Mouse (Mus musculus): ENCODE results near the gene Smyd3.

The Smyd3 gene

GRCm38 (mm10) chr1:179289744-179290143 is 228.1 kb downstream of the Smyd3 start:
- DNase-seq (ENCODE audit: low spot score) = no peak

- DNase-seq (ENCODE audit: low spot score) = no peak
These were observed 231.1 kb downstream of the Smyd3 start for GRCm38 (mm10) chr1:179286748-179287147.

- no peak for DNase-seq (ENCODE audit: low spot score)
These were observed 235.0 kb downstream of the Smyd3 start for GRCm38 (mm10) chr1:179282821-179283220.

- DNase-seq (ENCODE audit: low spot score) = peak; percentile 15
These were observed 236.3 kb downstream of the Smyd3 start for GRCm38 (mm10) chr1:179281401-179282121.

GRCm38 (mm10) chr1:179279116-179279515 is 238.7 kb downstream of the Smyd3 start:
- DNase-seq (ENCODE audit: low spot score) = no peak

GRCm38 (mm10) chr1:179277346-179277745 is 240.5 kb downstream of the Smyd3 start:
- no peak for DNase-seq (ENCODE audit: low spot score)

GRCm38 (mm10) chr1:179276866-179277265 is 241.0 kb downstream of the Smyd3 start:
- DNase-seq (ENCODE audit: low spot score) = no peak

GRCm38 (mm10) chr1:179272926-179273325 is 244.9 kb downstream of the Smyd3 start:
- DNase-seq (ENCODE audit: low spot score) = no peak

- DNase-seq (ENCODE audit: low spot score) = no peak
These were observed 245.5 kb downstream of the Smyd3 start for GRCm38 (mm10) chr1:179272351-179272750.

GRCm38 (mm10) chr1:179266936-179267335 is 250.9 kb downstream of the Smyd3 start:
- no peak for DNase-seq (ENCODE audit: low spot score)

- no peak for DNase-seq (ENCODE audit: low spot score)
These were observed 256.3 kb downstream of the Smyd3 start for GRCm38 (mm10) chr1:179261496-179261966.

GRCm38 (mm10) chr1:179255826-179256512 is 261.9 kb downstream of the Smyd3 start:
- no peak for DNase-seq (ENCODE audit: low spot score)

GRCm38 (mm10) chr1:179254531-179254930 is 263.3 kb downstream of the Smyd3 start:
- DNase-seq (ENCODE audit: low spot score) = no peak

- DNase-seq (ENCODE audit: low spot score) = no peak
These were observed 265.2 kb downstream of the Smyd3 start for GRCm38 (mm10) chr1:179252611-179253010.

GRCm38 (mm10) chr1:179250388-179250787 is 267.5 kb downstream of the Smyd3 start:
- no peak for DNase-seq (ENCODE audit: low spot score)

GRCm38 (mm10) chr1:179243554-179243953 is 274.3 kb downstream of the Smyd3 start:
- no peak for DNase-seq (ENCODE audit: low spot score)

- DNase-seq (ENCODE audit: low spot score) = no peak
These were observed 277.1 kb downstream of the Smyd3 start for GRCm38 (mm10) chr1:179240663-179241279.

GRCm38 (mm10) chr1:179238639-179239038 is 279.2 kb downstream of the Smyd3 start:
- no peak for DNase-seq (ENCODE audit: low spot score)

- no peak for DNase-seq (ENCODE audit: low spot score)
These were observed 279.9 kb downstream of the Smyd3 start for GRCm38 (mm10) chr1:179237989-179238388.

- no peak for DNase-seq (ENCODE audit: low spot score)
These were observed 281.5 kb downstream of the Smyd3 start for GRCm38 (mm10) chr1:179236217-179236840.

GRCm38 (mm10) chr1:179231777-179232661 is 285.8 kb downstream of the Smyd3 start:
- DNase-seq (ENCODE audit: low spot score) = peak; percentile 63

Measured in ovary, postnatal 14 days (tissue).